Mouse (Mus musculus) megakaryocyte, embryonic 14.5 days (primary cell): ENCODE results near the gene G3bp2.

Experiments used
- FLI1 ChIP-seq: IDR thresholded peaks from 2 replicates; pipeline ENCODE4 v1.6.1; 2012; ENCODE audit warnings: low read length, inconsistent platforms, mixed read lengths
- GATA1 ChIP-seq: IDR thresholded peaks from 3 replicates; pipeline ENCODE4 v1.6.1; 2012; ENCODE audit warnings: mixed read lengths, low read length, inconsistent platforms, borderline replicate concordance

DNA sequence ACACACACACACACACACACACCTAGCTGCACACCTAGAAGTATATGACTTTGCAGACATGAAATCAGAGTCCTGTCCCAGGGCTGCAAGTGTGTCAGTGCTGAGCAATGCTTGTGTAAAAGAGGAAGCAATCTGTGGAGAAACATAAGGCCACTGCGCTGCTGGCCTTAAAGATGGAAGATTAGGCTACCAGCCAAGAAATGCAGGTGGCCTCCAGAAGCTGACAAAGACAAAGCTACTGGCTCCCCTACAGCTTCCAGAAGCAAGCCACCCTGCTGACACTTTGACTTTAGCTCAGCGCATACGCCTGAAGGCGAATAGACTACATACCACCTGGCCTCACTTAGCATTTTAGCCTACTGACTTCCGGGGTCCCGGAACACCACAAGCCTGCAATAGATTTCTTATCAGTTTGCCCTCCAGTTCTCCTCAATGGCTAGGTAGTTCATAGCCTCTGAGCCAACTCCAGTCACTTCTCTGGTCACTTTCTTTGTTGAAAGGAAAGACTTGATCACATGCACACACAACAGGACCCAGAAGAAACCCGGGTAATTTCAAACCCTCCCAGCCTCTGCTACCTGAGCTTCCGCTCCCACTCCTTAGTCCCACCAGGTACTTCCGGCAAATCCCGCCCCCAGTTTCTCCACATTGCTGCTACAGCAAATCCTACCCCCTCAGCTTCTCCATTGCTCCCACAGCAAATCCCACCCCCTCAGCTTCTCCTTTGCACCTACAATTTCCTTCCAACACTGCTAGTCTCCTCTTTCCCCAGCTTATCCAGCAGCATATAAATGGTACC, 23.0 kb upstream of the G3bp2 start:
- TF ChIP-seq GATA1 (no peak), FLI1 (no peak)
